In the genomic region with DNA sequence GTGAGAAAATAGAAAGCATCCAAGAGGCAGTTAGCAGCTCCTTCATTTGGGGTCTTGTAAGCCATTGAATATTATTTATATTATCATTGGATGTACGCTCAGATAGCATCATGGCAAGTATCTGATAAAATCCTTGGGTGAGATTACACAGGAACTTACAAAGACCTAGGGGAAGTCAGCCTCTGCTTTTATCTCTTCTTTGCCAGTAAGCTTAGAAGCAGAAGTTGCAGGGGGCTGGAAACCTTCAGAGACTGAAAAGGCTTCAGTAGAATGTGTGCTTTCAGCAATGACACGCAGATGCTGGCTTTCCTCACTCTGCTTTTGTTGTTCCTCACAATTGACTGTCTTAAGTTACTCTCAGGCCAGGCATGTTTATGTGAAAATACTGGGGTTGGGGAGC, we compare ENCODE assay signal across 20 mouse cellular contexts.
DNase-seq lines count a peak whose midpoint lies in the region; ATAC-seq lines count a peak whose summit lies in the region.
"Had no signal": no experiment of that assay in that cellular context is flagged by ENCODE, and none has a peak within 500 bp of the region (broad histone marks: within the 10 kb centered on the region; RNA-seq: fewer than 3 reads in every experiment).

No protein-coding gene starts in this region.

- no peak for ATAC-seq in embryonic facial prominence, embryonic 14.5 days (ENCODE audit: low read depth)
- no peak for ATAC-seq in hindbrain, embryonic 16.5 days
- no peak for ATAC-seq in hindbrain, embryonic 14.5 days (ENCODE audit: low FRiP score)
- ATAC-seq in megakaryocyte-erythroid progenitor cell, adult 5-6 weeks (replicated peaks; ENCODE audit: low FRiP score, low TSS enrichment, poor library complexity, severe bottlenecking) = no peak
- ATAC-seq: inflammation-experienced regulatory T-cells, adult 6 months had no signal

- H3K4me2 ChIP-seq in embryonic facial prominence, embryonic 14.5 days (ENCODE audit: low read depth, low read length) = no peak overlapping the region
- no peak overlapping the region for H3K4me2 ChIP-seq in hindbrain, embryonic 16.5 days (ENCODE audit: low read length)
- no peak overlapping the region for H3K4me2 ChIP-seq in hindbrain, embryonic 14.5 days (replicated peaks)
- H3K4me2 ChIP-seq: heart, embryonic 12.5 days; hindbrain, embryonic 15.5 days had no signal

- H3K4me3 ChIP-seq in embryonic facial prominence, embryonic 14.5 days (ENCODE audit: low read depth, low read length) = no peak overlapping the region
- H3K4me3 ChIP-seq in embryonic facial prominence, embryonic 10.5 days = no peak overlapping the region
- H3K4me3 ChIP-seq in hindbrain, embryonic 16.5 days (ENCODE audit: low read length) = no peak overlapping the region
- no peak overlapping the region for H3K4me3 ChIP-seq in hindbrain, embryonic 14.5 days (replicated peaks; ENCODE audit: low read length)
- H3K4me3 ChIP-seq: gastrocnemius, adult 2 months; heart, embryonic 12.5 days; hindbrain, embryonic 10.5 days; hindbrain, embryonic 15.5 days had no signal

- H3K9ac ChIP-seq in embryonic facial prominence, embryonic 14.5 days (ENCODE audit: low read depth, low read length) = no peak overlapping the region
- no peak overlapping the region for H3K9ac ChIP-seq in hindbrain, embryonic 16.5 days (ENCODE audit: low read depth, low read length)
- no peak overlapping the region for H3K9ac ChIP-seq in hindbrain, embryonic 14.5 days
- H3K9ac ChIP-seq: heart, embryonic 12.5 days; hindbrain, embryonic 15.5 days had no signal

- H3K27ac ChIP-seq in embryonic facial prominence, embryonic 14.5 days (replicated peaks; ENCODE audit: low read depth, low read length) = no peak overlapping the region
- no peak overlapping the region for H3K27ac ChIP-seq in embryonic facial prominence, embryonic 10.5 days (replicated peaks)
- 0 out of 2 replicates have a peak overlapping the region, but pooled peaks have one; percentile 23 for H3K27ac ChIP-seq in hindbrain, embryonic 16.5 days (ENCODE audit: low read depth, low read length)
- H3K27ac ChIP-seq in hindbrain, embryonic 14.5 days = no peak overlapping the region
- H3K27ac ChIP-seq: gastrocnemius, adult 2 months; hindbrain, embryonic 10.5 days; hindbrain, embryonic 15.5 days had no signal

- H3K27me3 ChIP-seq in embryonic facial prominence, embryonic 14.5 days (replicated peaks; ENCODE audit: control insufficient read depth, insufficient read depth, low read length) = no peaks in the 10 kb centered on the region
- H3K27me3 ChIP-seq in embryonic facial prominence, embryonic 10.5 days (replicated peaks; ENCODE audit: low read depth, poor library complexity, severe bottlenecking) = no peaks in the 10 kb centered on the region
- H3K27me3 ChIP-seq in hindbrain, embryonic 16.5 days (replicated peaks; ENCODE audit: control insufficient read depth, insufficient read depth, low read length) = no peaks in the 10 kb centered on the region
- H3K27me3 ChIP-seq in hindbrain, embryonic 14.5 days (ENCODE audit: control insufficient read depth, insufficient read depth, low read length) = no peaks in the 10 kb centered on the region
- H3K27me3 ChIP-seq: CH12.LX; heart, embryonic 12.5 days; hindbrain, embryonic 15.5 days had no signal

- WGBS in embryonic facial prominence, embryonic 14.5 days = 57% methylated on average over 2 of the region's 2 CpGs
- 66% methylated on average over 2 of the region's 2 CpGs for WGBS in embryonic facial prominence, embryonic 10.5 days
- WGBS in hindbrain, embryonic 16.5 days = 51% methylated on average over 2 of the region's 2 CpGs
- 62% methylated on average over 2 of the region's 2 CpGs for WGBS in hindbrain, embryonic 14.5 days

- no peaks in the 10 kb centered on the region for H3K9me3 ChIP-seq in embryonic facial prominence, embryonic 14.5 days (ENCODE audit: control insufficient read depth, low read length)
- H3K9me3 ChIP-seq in embryonic facial prominence, embryonic 10.5 days = no peaks in the 10 kb centered on the region
- H3K9me3 ChIP-seq in hindbrain, embryonic 16.5 days (ENCODE audit: control insufficient read depth, low read length) = no peaks in the 10 kb centered on the region; the same call in 1 of the 2 replicates
- no peaks in the 10 kb centered on the region for H3K9me3 ChIP-seq in hindbrain, embryonic 14.5 days (ENCODE audit: control insufficient read depth, low read length)
- H3K9me3 ChIP-seq: heart, embryonic 12.5 days; hindbrain, embryonic 10.5 days; hindbrain, embryonic 15.5 days had no signal

- DNase-seq in embryonic facial prominence, embryonic 14.5 days (ENCODE audit: low spot score) = peak; percentile 21
- DNase-seq in embryonic facial prominence, embryonic 10.5 days (ENCODE audit: low spot score) = no peak
- DNase-seq in hindbrain, embryonic 14.5 days (ENCODE audit: low spot score) = no peak
- peak; percentile 12 for DNase-seq in 416B (ENCODE audit: low read depth)
- DNase-seq in brain, adult 2 months (ENCODE audit: low read depth, low spot score) = peak; percentile 13
- DNase-seq in layer of hippocampus, adult 11-12 months (ENCODE audit: low spot score) = no peak
- DNase-seq: adrenal gland, adult 8-10 months; adrenal gland, postnatal 36 days; cerebellum, adult 11-12 months; cerebellum, postnatal 25 days; gastrocnemius, adult 2 months; gastrocnemius, postnatal 25 days; kidney, adult 18-20 months had no signal

- H3K4me1 ChIP-seq in embryonic facial prominence, embryonic 14.5 days (ENCODE audit: control insufficient read depth, insufficient read depth, low read length) = no peaks in the 10 kb centered on the region
- H3K4me1 ChIP-seq in embryonic facial prominence, embryonic 10.5 days = no peaks in the 10 kb centered on the region
- H3K4me1 ChIP-seq in hindbrain, embryonic 16.5 days (ENCODE audit: control insufficient read depth, insufficient read depth, low read depth, low read length) = no peaks in the 10 kb centered on the region
- H3K4me1 ChIP-seq in hindbrain, embryonic 14.5 days (replicated peaks; ENCODE audit: control insufficient read depth, insufficient read depth, low read length) = no peaks in the 10 kb centered on the region
- H3K4me1 ChIP-seq: heart, embryonic 12.5 days; hindbrain, embryonic 10.5 days; hindbrain, embryonic 15.5 days had no signal

- H3K36me3 ChIP-seq in embryonic facial prominence, embryonic 14.5 days (ENCODE audit: control insufficient read depth, insufficient read depth, low read length) = no peaks in the 10 kb centered on the region
- H3K36me3 ChIP-seq in embryonic facial prominence, embryonic 10.5 days (replicated peaks) = no peaks in the 10 kb centered on the region
- H3K36me3 ChIP-seq in hindbrain, embryonic 16.5 days (ENCODE audit: control insufficient read depth, insufficient read depth, low read length) = no peaks in the 10 kb centered on the region
- H3K36me3 ChIP-seq in hindbrain, embryonic 14.5 days (replicated peaks; ENCODE audit: control insufficient read depth, insufficient read depth) = no peaks in the 10 kb centered on the region
- H3K36me3 ChIP-seq: heart, embryonic 12.5 days; hindbrain, embryonic 10.5 days; hindbrain, embryonic 15.5 days had no signal

Comparison
In these comparisons a context has a peak if more than half of its experiments do, and no peak if none do; other contexts are left out.
1. DNase-seq: peak in embryonic facial prominence, embryonic 14.5 days (single experiment), 416B (single experiment) and brain, adult 2 months (single experiment); none in embryonic facial prominence, embryonic 10.5 days (single experiment), hindbrain, embryonic 14.5 days (single experiment) and layer of hippocampus, adult 11-12 months (single experiment).